Mouse (Mus musculus): Measurements from ENCODE around the gene Fv1. TPM values are rescaled to one million over a fixed set of nuclear protein-coding genes. Genes with fewer than 3 reads are reported as not detected.

The Fv1 gene
- polyA plus RNA-seq, 1 experiment = 3.3 TPM

- H3K4me1 ChIP-seq (ENCODE audit: control insufficient read depth, insufficient read depth, insufficient read length, low read length) = peaks cover 11% of the 10 kb centered on the region; the same call in 1 of the 2 replicates
- peak overlapping the region; percentile 35; the same call in 1 of the 2 replicates for H3K27ac ChIP-seq (replicated peaks; ENCODE audit: low read depth, low read length)
- H3K4me3 ChIP-seq (ENCODE audit: insufficient read depth, low read depth, low read length) = peak overlapping the region; percentile 69
These were observed 459 bp downstream of the Fv1 start for GRCm38 (mm10) chr4:147869238-147869637.

DNA sequence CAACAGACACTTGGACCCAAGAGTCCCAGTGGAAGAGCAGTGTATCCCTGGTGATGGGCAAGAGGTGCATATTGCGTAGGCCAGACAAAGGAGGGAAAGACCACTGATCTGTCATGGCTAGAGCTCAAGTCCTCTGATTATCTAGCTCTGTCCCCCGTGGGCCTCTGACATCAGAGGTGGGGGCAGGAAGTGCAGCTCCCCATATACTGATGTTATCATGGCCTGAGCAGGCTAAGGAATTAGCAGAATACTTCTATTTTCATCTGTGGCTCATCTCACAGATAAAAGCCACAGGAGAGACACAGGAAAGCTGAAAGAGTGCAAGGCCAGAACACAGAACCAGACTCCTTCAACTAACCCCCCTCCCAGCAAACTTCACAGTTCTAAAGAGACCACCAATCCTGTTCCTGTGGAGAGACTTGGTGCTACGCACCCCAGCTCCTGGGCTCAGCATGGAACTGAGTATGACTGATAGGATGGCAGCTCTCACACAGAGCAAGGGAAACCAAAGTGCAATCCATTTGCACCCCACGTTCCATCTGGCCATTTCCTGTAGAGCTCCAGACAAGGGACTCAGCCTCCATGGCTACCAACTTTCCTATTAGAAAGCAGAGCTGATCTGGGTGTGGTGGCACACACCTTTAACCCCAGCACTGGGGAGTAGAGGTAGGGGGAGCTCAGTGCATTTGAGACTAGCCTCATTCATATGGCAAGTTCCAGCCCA, 7.2 kb downstream of the Fv1 start:
- Histone ChIP-seq H3K4me3 (ENCODE audit: insufficient read depth, low read depth, low read length) (no peak overlapping the region), H3K27ac (replicated peaks; ENCODE audit: low read depth, low read length) (no peak overlapping the region), H3K4me1 (ENCODE audit: control insufficient read depth, insufficient read depth, insufficient read length, low read length) (no peaks in the 10 kb centered on the region)

DNA sequence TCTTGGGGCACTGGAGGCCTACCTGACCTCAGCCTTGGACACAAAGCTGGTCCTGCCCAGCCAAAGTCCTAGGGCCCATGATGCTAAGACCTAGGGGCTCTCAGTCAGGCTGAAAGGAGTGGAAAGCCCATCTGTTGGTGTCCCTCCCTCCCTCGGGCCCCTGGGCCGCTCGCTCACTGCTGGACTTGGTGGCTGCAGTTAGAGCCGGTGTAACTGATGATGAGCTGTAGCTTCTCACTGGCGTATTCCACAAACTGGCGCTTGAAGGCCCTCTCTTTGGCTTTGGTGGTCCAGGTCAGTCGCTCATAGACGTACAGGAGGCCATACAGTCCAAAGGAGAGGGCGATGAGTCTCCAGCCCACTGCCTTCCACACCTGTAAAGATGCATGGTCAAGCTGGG, 9.8 kb downstream of the Fv1 start:
- H3K27ac ChIP-seq (replicated peaks; ENCODE audit: low read depth, low read length) = no peak overlapping the region
- H3K4me1 ChIP-seq (ENCODE audit: control insufficient read depth, insufficient read depth, insufficient read length, low read length) = no peaks in the 10 kb centered on the region
- H3K4me3 ChIP-seq (ENCODE audit: insufficient read depth, low read depth, low read length) = no peak overlapping the region

DNA sequence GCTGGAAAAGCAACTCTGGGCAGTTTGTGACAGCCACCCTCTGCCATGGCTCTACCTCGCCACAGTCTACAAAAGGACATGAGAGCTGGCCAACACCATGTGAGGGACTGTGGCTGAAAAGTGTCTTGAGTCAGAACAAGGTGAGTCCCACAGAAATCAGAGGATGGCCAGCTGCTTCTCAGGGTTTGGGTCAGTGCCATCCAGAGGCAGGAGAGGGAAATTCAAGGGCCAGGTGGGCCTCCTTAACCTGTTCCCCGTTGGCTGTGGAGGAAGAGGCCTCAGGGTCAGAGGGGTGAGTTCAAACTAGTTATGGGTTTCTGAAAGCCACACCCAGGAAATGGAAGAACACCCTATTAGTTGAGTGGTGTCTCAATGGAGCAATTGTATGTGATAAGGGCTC, 10.7 kb downstream of the Fv1 start:
- Histone ChIP-seq H3K4me1 (ENCODE audit: control insufficient read depth, insufficient read depth, insufficient read length, low read length) (no peaks in the 10 kb centered on the region), H3K27ac (replicated peaks; ENCODE audit: low read depth, low read length) (no peak overlapping the region), H3K4me3 (ENCODE audit: insufficient read depth, low read depth, low read length) (no peak overlapping the region)

DNA sequence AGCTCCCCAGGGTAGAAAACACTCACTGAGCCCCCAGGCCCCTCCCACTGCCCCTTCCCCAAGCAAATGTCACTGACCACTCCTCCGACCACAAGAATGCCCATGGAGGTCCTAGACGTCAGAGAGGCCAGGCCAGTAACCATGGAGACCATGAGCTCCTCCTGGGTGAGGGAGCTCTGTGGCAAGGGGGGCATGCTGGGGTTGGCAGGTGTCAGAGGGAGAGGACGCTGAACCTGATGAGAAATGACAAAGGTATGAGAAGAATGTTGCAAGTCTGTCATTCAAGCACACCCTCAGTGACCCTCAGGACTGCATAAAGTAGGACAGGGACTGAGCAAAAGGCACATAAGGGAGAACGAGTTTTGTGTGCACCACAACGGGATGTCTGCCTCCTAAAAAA, 11.1 kb downstream of the Fv1 start:
- H3K4me3 ChIP-seq (ENCODE audit: insufficient read depth, low read depth, low read length) = no peak overlapping the region
- no peaks in the 10 kb centered on the region for H3K4me1 ChIP-seq (ENCODE audit: control insufficient read depth, insufficient read depth, insufficient read length, low read length)
- no peak overlapping the region for H3K27ac ChIP-seq (replicated peaks; ENCODE audit: low read depth, low read length)

DNA sequence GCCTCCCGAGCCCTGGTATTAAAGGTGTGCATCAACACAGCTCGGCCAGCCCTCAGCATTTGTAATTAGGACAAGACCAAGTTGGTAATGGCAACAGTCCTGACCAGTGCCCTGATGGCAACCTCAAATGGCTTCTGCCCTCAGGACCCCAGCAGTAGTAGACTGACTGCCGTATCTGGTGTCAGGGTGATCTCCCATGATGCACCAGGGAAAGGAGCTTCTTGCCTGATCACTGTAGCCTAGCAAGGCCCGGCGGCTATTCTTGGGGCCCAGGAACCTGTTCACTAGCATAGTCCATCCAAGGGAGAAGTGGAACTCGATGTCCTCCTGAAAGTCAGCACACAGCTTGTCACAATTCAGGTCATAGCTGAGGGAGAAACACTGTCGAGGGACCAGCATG, 13.0 kb downstream of the Fv1 start:
- no peak overlapping the region for H3K27ac ChIP-seq (replicated peaks; ENCODE audit: low read depth, low read length)
- no peak overlapping the region for H3K4me3 ChIP-seq (ENCODE audit: insufficient read depth, low read depth, low read length)
- no peaks in the 10 kb centered on the region for H3K4me1 ChIP-seq (ENCODE audit: control insufficient read depth, insufficient read depth, insufficient read length, low read length)

DNA sequence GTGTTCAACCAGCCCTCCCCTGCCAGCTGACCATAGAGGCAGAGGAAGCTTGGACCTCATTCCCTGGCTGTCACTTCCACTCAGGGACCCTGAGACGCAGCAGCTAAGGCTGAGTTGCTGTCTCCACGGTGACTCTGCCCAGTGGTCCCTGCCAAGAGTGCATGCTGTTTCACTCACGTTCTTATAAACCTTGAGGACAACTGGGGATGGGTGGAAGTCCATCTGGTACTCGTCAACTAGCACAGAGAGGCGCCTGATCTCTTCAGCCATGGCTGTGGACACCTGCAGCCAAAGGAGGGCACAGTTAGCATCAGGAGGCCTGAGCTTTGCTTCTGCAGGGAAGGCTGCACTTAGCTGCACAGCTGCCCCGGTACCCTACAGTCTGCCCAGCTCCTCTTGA, 14.3 kb downstream of the Fv1 start:
- no peak overlapping the region for H3K27ac ChIP-seq (replicated peaks; ENCODE audit: low read depth, low read length)

DNA sequence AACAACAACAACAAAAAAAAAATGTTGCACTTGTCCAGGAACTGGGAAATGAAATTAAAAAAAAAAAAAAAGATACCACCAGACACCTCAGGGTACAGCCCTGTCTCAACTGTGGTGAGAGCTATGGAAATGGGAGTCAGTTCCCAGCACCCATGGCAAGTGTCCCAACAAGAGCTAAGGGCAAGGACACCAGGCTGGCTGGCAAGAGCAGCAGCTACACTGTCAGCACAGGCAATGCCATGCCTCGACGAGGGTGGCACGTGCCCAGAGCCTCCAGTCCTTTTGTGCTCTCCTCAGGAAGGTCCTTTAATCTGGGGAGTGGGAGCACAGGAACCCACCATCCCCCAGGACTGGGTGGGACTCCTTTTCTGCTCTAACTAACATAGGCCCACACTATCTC, 15.4 kb downstream of the Fv1 start:
- no peak overlapping the region for H3K4me3 ChIP-seq (ENCODE audit: insufficient read depth, low read depth, low read length)
- H3K4me1 ChIP-seq (ENCODE audit: control insufficient read depth, insufficient read depth, insufficient read length, low read length) = no peaks in the 10 kb centered on the region
- no peak overlapping the region for H3K27ac ChIP-seq (replicated peaks; ENCODE audit: low read depth, low read length)

More for the DNA sequence above, 14.3 kb downstream of the Fv1 start:
- no peaks in the 10 kb centered on the region for H3K4me1 ChIP-seq (ENCODE audit: control insufficient read depth, insufficient read depth, insufficient read length, low read length)
- no peak overlapping the region for H3K4me3 ChIP-seq (ENCODE audit: insufficient read depth, low read depth, low read length)

DNA sequence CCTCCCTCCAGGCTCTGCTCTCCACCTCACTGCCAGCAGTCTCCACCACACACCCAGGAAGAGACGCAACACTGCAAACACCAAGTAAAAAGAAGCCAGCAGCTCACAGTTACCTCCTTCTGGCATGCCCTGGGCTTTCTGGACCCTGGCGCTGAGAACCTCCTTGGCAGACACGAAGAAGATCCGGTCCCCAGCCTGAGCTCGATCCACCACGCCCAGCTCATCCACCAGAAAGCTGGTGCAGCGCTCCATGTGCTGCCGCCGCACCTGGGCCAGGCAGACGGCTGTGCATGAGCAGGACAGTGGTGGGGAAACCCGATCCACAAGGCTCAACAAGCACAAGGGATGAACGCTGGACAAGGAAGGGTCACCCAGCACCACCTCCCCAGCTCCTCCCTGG, 17.4 kb downstream of the Fv1 start:
- Histone ChIP-seq H3K4me1 (ENCODE audit: control insufficient read depth, insufficient read depth, insufficient read length, low read length) (no peaks in the 10 kb centered on the region), H3K4me3 (ENCODE audit: insufficient read depth, low read depth, low read length) (no peak overlapping the region), H3K27ac (replicated peaks; ENCODE audit: low read depth, low read length) (no peak overlapping the region)

DNA sequence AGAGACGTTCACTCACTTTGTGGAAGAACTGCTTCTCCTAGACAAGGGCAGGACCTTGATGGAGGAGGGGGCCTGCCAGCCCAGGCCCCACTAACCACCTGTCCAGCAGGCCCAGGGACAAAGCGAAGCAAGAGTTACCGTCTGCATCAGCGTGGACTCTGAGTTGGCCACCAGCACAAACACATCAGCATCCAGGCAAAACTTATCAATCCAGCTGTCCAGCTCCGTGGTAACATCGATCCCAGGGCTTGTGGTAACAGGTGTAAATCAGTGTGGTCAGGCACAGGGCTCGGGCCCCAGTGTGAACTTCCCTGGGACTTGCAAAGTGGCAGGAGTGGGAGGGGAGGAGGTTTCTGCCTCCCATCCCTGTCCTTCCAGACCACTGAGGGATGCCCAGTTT, 18.5 kb downstream of the Fv1 start:
- Histone ChIP-seq H3K4me1 (ENCODE audit: control insufficient read depth, insufficient read depth, insufficient read length, low read length) (no peaks in the 10 kb centered on the region), H3K27ac (replicated peaks; ENCODE audit: low read depth, low read length) (0 out of 2 replicates have a peak overlapping the region, but pooled peaks have one; percentile 14), H3K4me3 (ENCODE audit: insufficient read depth, low read depth, low read length) (no peak overlapping the region)

DNA sequence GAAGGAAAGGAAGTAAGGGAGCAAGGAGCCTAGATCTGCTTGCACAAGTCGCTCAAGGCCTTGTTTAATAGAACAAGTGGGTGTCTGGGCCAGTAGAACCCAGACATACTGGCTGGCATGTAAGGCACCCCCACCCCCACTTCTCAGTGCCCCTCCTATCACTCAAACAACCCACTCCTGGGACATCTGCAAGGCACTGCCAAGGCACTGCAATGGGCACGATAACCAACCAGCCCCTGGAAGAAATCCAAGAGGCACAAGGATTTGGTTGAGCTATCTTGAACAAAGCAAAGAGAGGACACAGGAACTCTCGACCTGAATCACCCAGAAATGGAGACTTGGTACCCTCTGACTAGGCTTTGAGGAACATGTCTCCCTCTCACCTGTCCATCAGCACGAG, 19.5 kb downstream of the Fv1 start:
- H3K27ac ChIP-seq (replicated peaks; ENCODE audit: low read depth, low read length) = no peak overlapping the region
- no peaks in the 10 kb centered on the region for H3K4me1 ChIP-seq (ENCODE audit: control insufficient read depth, insufficient read depth, insufficient read length, low read length)
- H3K4me3 ChIP-seq (ENCODE audit: insufficient read depth, low read depth, low read length) = no peak overlapping the region

- H3K4me1 ChIP-seq (ENCODE audit: control insufficient read depth, insufficient read depth, insufficient read length, low read length) = no peaks in the 10 kb centered on the region
- no peak overlapping the region for H3K27ac ChIP-seq (replicated peaks; ENCODE audit: low read depth, low read length)
- no peak overlapping the region for H3K4me3 ChIP-seq (ENCODE audit: insufficient read depth, low read depth, low read length)
These were observed 21.6 kb downstream of the Fv1 start for GRCm38 (mm10) chr4:147890341-147890740.

DNA sequence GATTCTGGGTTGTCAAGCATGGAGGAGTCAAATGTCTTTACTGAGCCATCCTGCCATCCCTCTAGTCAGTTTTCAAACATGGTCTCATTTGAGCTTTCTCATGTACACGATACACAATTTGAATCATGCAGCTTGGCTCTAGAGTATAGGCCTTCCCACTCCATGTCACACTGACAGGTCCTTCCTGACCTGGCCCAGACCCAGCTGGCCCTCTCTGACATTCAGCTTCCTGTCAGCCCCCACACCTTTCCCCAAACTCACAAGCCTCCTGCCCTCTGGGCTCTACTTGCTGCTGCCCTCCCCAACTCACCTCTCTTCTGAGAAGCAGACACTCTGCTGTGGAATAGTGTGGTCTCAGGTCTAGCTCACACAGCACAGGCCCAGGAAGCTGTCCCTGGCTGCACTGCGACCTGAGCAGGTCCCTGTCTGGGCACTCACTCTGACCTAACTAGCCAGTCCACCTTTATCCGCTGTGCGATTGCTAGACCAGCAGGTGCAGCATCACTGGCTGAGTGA, 27.1 kb downstream of the Fv1 start:
- Histone ChIP-seq H3K4me3 (ENCODE audit: insufficient read depth, low read depth, low read length) (no peak overlapping the region), H3K4me1 (ENCODE audit: control insufficient read depth, insufficient read depth, insufficient read length, low read length) (peaks cover 9% of the 10 kb centered on the region), H3K27ac (replicated peaks; ENCODE audit: low read depth, low read length) (peak overlapping the region; percentile 19)

GRCm38 (mm10) chr4:147896411-147896810, 27.6 kb downstream of the Fv1 start:
- Histone ChIP-seq H3K27ac (replicated peaks; ENCODE audit: low read depth, low read length) (peak overlapping the region; percentile 83), H3K4me1 (ENCODE audit: control insufficient read depth, insufficient read depth, insufficient read length, low read length) (peaks cover 9% of the 10 kb centered on the region), H3K4me3 (ENCODE audit: insufficient read depth, low read depth, low read length) (no peak overlapping the region)

GRCm38 (mm10) chr4:147897348-147897747, 28.6 kb downstream of the Fv1 start:
- Histone ChIP-seq H3K4me1 (ENCODE audit: control insufficient read depth, insufficient read depth, insufficient read length, low read length) (peaks cover 9% of the 10 kb centered on the region), H3K27ac (replicated peaks; ENCODE audit: low read depth, low read length) (peak overlapping the region; percentile 83), H3K4me3 (ENCODE audit: insufficient read depth, low read depth, low read length) (no peak overlapping the region)

GRCm38 (mm10) chr4:147900452-147900851, 31.7 kb downstream of the Fv1 start:
- Histone ChIP-seq H3K4me3 (ENCODE audit: insufficient read depth, low read depth, low read length) (no peak overlapping the region), H3K27ac (replicated peaks; ENCODE audit: low read depth, low read length) (no peak overlapping the region; the same call in 1 of the 2 replicates), H3K4me1 (ENCODE audit: control insufficient read depth, insufficient read depth, insufficient read length, low read length) (peaks cover 12% of the 10 kb centered on the region)
